Mouse (Mus musculus) myocyte (in vitro differentiated cells): ENCODE results near the gene Jdp2.
A peak's percentile ranks its signal among the peaks of the same experiment; 100 is the strongest.

Source experiments
- CEBPB ChIP-seq: IDR thresholded peaks from 2 replicates; pipeline ENCODE4 v1.6.1; 2011; ENCODE audit warnings: mild to moderate bottlenecking, moderate library complexity; ENCODE audit not compliant: poor library complexity, insufficient read depth, severe bottlenecking
- MYOG ChIP-seq, 3 experiments: IDR thresholded peaks; one replicate each; pipeline ENCODE4 v1.6.1; 2011; ENCODE audit warnings: control low read depth in 2 of 3, low read depth in 2 of 3, mild to moderate bottlenecking in 2 of 3; ENCODE audit not compliant: insufficient read length in 2 of 3, control insufficient read depth in 1 of 3, insufficient read depth in 1 of 3
- POLR2A ChIP-seq: IDR thresholded peaks from one replicate; pipeline ENCODE4 v1.6.1; 2011; ENCODE audit warnings: low read depth, mild to moderate bottlenecking, control low read depth, moderate library complexity; ENCODE audit not compliant: insufficient read length
- REST ChIP-seq: IDR thresholded peaks from one replicate; pipeline ENCODE4 v1.6.1; 2011; ENCODE audit warnings: mild to moderate bottlenecking, control low read depth, moderate library complexity; ENCODE audit not compliant: insufficient read depth, insufficient read length
- TCF12 ChIP-seq: IDR thresholded peaks from one replicate; pipeline ENCODE4 v1.6.1; 2011; ENCODE audit warnings: mild to moderate bottlenecking, control low read depth; ENCODE audit not compliant: poor library complexity, insufficient read depth, severe bottlenecking
- TCF3 ChIP-seq: IDR thresholded peaks from one replicate; pipeline ENCODE4 v1.6.1; 2011; ENCODE audit warnings: low read depth, control low read depth; ENCODE audit not compliant: insufficient read length
- USF1 ChIP-seq: IDR thresholded peaks from one replicate; pipeline ENCODE4 v1.6.1; 2011; ENCODE audit warnings: low read depth, mild to moderate bottlenecking, control low read depth, moderate library complexity

GRCm38 (mm10) chr12:85572047-85572475, 26.8 kb upstream of the Jdp2 start:
- TF ChIP-seq USF1 (no peak), CEBPB (no peak), POLR2A (peak; percentile 51), MYOG (IDR thresholded peaks at IDR 0.05; ENCODE audit: control insufficient read depth in 1 of 3, insufficient read depth in 1 of 3, insufficient read length in 2 of 3, low read depth in 2 of 3) (no peak), REST (no peak), TCF12 (no peak), TCF3 (no peak)
